Mouse (Mus musculus): ENCODE data around the gene Fuk.

- TF ChIP-seq CTCF (IDR thresholded peaks at IDR 0.05) (no peak), EP300 (IDR thresholded peaks at IDR 0.05) (no peak)
Measured at GRCm38 (mm10) chr8:110892913-110893312, 9.4 kb downstream of the Fuk start.

Data from lung, postnatal 0 days (tissue).